Mouse (Mus musculus) embryo, embryonic 9.5 days (tissue): ENCODE data around the gene Slc1a2.

Experiments used
- DNase-seq: peaks from one replicate; pipeline ENCODE4 v3.0.0-alpha.2; 2017; ENCODE audit errors: extremely low spot score

Gene Slc1a2

DNA sequence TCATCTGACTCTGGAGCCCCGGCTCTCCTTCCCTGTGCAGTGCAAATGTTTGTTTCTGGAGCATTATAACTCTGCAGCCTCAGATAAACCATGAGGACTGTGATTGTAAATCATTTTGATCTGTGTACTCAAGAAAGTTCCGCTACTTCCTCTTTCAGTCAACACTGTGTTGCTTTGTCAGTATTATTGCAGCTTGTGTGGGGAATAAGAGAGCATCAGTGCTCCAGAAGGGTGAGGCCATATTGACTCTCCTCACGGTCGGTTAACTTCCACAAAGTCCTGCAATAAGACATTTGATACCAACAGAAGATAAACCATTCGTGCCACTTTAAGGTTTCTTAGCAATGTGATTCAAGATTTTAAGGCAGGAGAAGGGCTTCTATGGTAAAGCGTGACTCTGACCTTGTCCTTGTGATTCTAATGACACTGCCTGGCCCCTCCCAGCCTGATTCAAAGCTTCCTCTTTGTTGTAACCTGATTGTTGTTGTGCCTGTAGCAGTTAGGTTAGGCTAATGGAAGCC is 156.9 kb downstream of the Slc1a2 start:
- no peak for DNase-seq

DNA sequence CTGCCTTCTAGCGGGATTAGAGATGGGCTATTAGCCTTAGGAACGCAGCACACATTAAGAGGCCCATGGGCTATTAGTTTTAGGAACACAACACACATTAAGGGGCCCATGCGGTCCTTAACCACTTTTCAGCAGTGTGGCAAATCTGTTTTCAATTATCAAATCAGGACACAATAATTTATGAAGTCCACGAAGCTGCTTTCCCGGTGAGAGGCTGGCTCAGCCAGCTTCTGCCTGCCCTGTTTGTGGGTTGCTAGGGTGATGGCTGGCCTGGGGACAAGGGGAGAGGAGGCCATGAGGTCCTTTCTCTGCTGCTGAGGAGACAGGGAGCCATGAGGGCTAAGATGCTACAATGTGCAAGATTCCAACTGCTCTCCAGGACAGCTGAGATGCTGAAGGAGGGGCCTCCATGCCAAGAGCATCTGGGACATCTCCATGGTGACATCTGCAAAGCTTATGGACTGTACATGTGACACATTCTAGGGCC is 161.8 kb downstream of the Slc1a2 start:
- peak; percentile 17 for DNase-seq

DNA sequence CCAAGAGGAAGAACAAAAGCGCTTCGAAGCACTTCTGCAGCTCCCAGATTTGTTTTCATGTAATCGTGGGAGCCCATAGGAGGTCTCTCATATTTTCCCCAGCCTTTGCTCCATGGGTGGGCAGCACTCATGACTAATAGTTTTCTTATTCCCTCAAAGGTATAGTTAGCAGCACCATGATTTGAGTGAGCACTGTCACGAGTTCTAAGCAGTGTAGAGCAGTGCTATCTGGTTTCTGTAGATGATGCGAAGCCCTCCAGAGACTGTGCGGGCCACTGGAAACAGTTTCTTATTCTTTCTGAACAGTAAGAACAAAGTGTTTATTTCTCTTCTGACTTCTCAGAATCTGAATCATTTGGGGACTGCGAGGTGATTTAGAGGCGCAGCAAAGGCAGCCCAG is 162.3 kb downstream of the Slc1a2 start:
- DNase-seq: no peak

DNA sequence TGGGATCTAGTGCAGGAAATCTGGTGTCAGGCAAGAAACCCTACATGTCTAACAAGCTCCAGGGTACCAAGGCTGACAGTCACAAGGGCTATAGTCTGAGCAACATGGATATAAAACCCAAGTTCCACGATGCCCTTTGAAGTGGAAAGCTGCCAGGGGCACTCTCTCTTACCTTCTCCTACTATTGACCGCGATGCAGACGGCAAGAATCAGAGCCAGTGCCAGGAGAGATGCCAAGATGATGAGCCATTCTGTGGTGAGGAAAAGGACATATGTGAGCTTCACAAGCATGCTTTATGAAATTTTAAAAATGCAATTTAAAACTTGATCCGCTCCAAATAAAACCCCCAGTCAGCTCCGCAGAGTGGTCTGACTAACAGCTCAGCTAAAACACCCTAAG is 163.6 kb downstream of the Slc1a2 start:
- no peak for DNase-seq

DNA sequence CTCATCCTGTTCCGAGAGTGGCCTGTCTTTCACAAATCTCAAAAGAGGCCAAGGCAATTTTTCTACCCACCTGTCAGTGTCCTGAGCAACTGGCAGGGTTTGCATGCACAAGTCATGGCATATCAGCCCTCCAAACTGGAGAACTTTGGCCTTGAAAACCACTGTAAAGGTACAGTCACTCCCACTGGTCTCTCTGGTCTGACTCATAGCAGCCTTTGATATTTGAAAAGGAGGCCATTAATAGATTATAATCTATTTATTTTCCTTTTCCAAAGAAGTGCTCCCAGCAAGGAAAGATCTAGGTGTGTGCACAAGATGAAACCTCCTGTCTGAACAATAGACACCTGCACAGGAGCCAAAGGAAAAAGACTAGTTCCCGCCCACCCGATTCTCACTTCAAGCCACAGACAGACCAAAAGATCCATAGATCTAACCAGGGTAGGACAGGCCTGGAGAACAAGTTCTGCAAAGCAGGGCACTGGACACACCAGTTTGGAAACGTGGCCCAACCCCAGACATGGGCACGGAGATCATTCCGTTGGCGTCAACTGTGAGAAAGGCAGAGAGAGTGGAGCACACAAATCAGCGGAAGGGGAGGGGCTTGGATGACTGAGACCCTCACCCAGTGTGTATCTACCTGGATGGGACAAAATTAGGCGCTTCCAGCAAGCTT is 167.6 kb downstream of the Slc1a2 start:
- no peak for DNase-seq

DNA sequence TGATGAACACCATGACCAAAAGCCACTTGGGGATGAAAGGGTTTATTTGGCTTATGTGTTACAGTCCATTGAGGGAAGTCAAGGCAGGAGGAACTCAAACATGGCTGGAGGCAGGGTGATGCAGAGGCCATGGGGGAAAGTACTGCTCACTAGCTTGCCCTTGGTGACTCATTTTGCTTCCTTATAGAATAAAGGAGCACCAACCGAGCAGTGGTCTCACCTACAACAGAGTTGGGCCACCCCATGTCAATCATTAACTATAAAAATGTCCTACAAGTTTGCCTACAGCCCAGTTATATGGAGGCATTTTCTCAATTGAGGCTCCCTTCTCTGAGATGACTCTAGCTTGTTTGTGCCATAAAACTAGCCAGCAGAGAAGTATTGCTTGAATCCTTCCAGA is 169.4 kb downstream of the Slc1a2 start:
- DNase-seq: no peak

DNA sequence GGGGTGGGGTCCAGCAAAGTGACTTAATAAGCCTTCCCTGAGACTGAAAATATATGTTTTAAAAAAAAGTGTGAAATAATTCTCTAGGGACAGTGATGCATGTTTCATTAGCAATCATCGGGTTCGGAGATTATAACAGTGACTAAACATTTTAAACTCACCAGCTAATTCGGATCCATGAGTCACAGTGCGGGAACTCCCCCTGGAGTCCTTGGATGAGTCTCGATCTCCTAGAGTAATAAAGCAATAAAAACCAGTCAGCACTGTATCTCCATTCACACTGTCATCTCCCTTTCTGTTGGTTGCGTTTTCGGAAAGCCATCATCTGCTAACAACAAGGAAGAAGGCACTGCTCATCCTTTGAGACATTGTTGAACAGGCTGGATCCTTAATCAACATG is 169.9 kb downstream of the Slc1a2 start:
- DNase-seq: no peak

DNA sequence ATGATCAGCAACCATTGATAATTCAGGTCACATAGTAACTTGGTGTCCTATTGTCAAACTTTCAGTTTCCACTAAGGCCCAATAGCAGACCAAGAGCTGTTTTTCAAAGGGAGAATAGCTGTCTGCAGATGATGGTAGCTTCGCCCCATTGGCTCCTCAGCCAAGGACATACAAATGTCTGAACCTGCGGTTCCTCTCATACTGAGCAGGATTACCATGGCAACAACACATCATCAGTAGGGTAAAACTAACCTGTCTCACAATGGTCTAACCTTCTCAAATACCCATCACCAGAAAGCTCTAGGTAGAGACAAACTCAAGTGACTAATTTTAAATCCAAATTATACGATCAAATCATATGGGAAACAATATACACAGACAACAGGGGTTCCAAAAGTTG is 170.7 kb downstream of the Slc1a2 start:
- DNase-seq: no peak

DNA sequence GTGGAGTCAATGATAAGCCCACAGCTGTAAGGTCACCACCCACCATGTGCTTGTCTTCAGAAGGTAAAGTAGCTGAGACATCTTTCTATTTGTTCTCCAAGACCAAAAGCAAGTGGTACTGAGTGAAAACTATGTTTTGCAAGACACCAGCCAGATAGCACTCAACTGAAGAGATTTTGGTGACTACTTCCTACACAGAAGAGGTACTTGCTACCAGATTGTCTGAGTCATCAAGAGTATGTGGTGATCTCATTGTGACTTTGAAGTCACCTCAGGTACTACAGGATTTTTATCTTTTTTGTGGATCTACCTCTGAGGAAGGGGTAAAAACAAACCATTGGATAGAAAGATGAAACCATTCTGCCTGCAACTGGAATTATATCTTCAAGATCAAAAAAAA is 173.1 kb downstream of the Slc1a2 start:
- no peak for DNase-seq

DNA sequence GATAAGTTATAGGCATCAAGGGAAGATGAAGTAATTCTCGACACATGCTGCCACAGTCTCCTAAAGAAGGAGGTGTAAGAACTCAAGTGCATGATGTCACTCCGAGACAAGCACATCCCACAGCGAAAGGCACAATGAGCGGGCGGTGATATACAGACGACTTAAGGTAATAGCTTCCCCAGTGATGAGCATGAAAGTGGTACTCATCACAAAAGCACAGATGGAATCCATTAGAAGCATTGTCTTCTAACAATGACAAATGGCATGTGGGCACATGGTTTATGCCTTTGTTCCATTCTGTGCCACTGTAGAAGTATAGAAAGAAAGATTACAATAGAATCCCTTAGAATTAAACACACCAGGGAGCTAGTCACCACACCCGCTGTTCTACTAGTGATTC is 179.7 kb downstream of the Slc1a2 start:
- no peak for DNase-seq
